Mouse (Mus musculus): ENCODE data around the gene Eaf2.

The Eaf2 gene

GRCm38 (mm10) chr16:36874583-36875275 is at the start of gene Eaf2, which contains the start of gene Golgb1:
Gene Eaf2, minus strand, starts transcription at chr16:36875003.
Gene Golgb1, plus strand, starts transcription at chr16:36875140.
- peak; percentile 100 for DNase-seq (ENCODE audit: low spot score)

- DNase-seq (ENCODE audit: low spot score), result no peak
Measured at GRCm38 (mm10) chr16:36924312-36924711, 49.5 kb upstream of the Eaf2 start.

GRCm38 (mm10) chr16:36921980-36922379 is 47.2 kb upstream of the Eaf2 start:
- no peak for DNase-seq (ENCODE audit: low spot score)

GRCm38 (mm10) chr16:36921067-36921613 is 46.3 kb upstream of the Eaf2 start:
- DNase-seq (ENCODE audit: low spot score), result no peak

GRCm38 (mm10) chr16:36920410-36920809 is 45.6 kb upstream of the Eaf2 start:
- no peak for DNase-seq (ENCODE audit: low spot score)

GRCm38 (mm10) chr16:36918505-36918904 is 43.7 kb upstream of the Eaf2 start:
- DNase-seq (ENCODE audit: low spot score), result no peak

GRCm38 (mm10) chr16:36914195-36914594 is 39.4 kb upstream of the Eaf2 start:
- no peak for DNase-seq (ENCODE audit: low spot score)

- no peak for DNase-seq (ENCODE audit: low spot score)
Measured at GRCm38 (mm10) chr16:36912311-36912710, 37.5 kb upstream of the Eaf2 start.

- no peak for DNase-seq (ENCODE audit: low spot score)
Measured at GRCm38 (mm10) chr16:36911909-36912308, 37.1 kb upstream of the Eaf2 start.

- no peak for DNase-seq (ENCODE audit: low spot score)
Measured at GRCm38 (mm10) chr16:36903156-36903555, 28.4 kb upstream of the Eaf2 start.

GRCm38 (mm10) chr16:36896712-36897111 is 21.9 kb upstream of the Eaf2 start:
- no peak for DNase-seq (ENCODE audit: low spot score)

- DNase-seq (ENCODE audit: low spot score), result no peak
Measured at GRCm38 (mm10) chr16:36893317-36893716, 18.5 kb upstream of the Eaf2 start.

- DNase-seq (ENCODE audit: low spot score), result no peak
Measured at GRCm38 (mm10) chr16:36891415-36891814, 16.6 kb upstream of the Eaf2 start.

- no peak for DNase-seq (ENCODE audit: low spot score)
Measured at GRCm38 (mm10) chr16:36890559-36890958, 15.8 kb upstream of the Eaf2 start.

- DNase-seq (ENCODE audit: low spot score), result no peak
Measured at GRCm38 (mm10) chr16:36887546-36887945, 12.7 kb upstream of the Eaf2 start.

GRCm38 (mm10) chr16:36885912-36886311 is 11.1 kb upstream of the Eaf2 start:
- no peak for DNase-seq (ENCODE audit: low spot score)

GRCm38 (mm10) chr16:36884881-36885280 is 10.1 kb upstream of the Eaf2 start:
- peak; percentile 30 for DNase-seq (ENCODE audit: low spot score)

GRCm38 (mm10) chr16:36882737-36883343 is 8.0 kb upstream of the Eaf2 start:
- no peak for DNase-seq (ENCODE audit: low spot score)

- peak; percentile 45 for DNase-seq (ENCODE audit: low spot score)
Measured at GRCm38 (mm10) chr16:36877316-36877715, 2.5 kb upstream of the Eaf2 start.

GRCm38 (mm10) chr16:36875276-36875851 is 561 bp upstream of the Eaf2 start:
- no peak for DNase-seq (ENCODE audit: low spot score)

GRCm38 (mm10) chr16:36869442-36869841 is 5.4 kb downstream of the Eaf2 start:
- DNase-seq (ENCODE audit: low spot score), result no peak

- no peak for DNase-seq (ENCODE audit: low spot score)
Measured at GRCm38 (mm10) chr16:36863585-36863984, 11.2 kb downstream of the Eaf2 start.

- no peak for DNase-seq (ENCODE audit: low spot score)
Measured at GRCm38 (mm10) chr16:36851202-36851601, 23.6 kb downstream of the Eaf2 start.
